Mouse (Mus musculus) v-Abl transformed pro-B cells (cell line): Measurements from ENCODE around the gene Otogl.

Source experiments
- in situ Hi-C, 2 experiments: fragments of 400-800 bp; cut with MboI; formaldehyde crosslinking; loops; one replicate each; pipeline ENCODE4 v1.15.1; 2025; ENCODE audit not compliant: unreplicated experiment in 2 of 2

Gene Otogl

DNA sequence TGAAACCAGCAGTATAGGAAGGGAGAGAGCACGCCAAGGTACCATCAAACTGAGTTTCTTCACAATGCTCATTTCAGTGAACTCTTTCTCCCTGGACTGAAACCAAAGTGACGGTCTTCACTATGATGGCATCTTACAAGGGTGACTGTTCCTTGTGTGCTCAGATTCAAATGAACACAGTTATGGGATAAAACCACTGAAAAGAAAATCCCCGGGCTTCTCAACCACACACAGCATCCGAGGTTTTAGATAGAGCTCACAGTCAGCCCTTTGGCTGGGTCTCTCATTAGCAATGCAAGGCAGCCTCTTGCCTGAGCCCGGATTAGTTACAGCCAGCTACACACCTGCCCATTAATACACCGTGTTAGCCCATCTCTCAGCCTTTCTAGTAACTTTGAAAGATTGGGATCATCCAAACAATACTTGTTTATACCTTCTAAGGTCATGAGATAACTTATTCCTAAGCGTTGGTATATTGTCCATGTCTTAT, at the start of gene Otogl:
Otogl (minus strand) TSS at position 51 of the 490 bp plus-strand sequence.
- in situ Hi-C loops: no loop called here

- in situ Hi-C loops: no loop called here
Observed at GRCm38 (mm10) chr10:107956588-107956987, 44.7 kb upstream of the Otogl start.

GRCm38 (mm10) chr10:107954444-107954843, 42.5 kb upstream of the Otogl start:
- in situ Hi-C loops: no loop called here

DNA sequence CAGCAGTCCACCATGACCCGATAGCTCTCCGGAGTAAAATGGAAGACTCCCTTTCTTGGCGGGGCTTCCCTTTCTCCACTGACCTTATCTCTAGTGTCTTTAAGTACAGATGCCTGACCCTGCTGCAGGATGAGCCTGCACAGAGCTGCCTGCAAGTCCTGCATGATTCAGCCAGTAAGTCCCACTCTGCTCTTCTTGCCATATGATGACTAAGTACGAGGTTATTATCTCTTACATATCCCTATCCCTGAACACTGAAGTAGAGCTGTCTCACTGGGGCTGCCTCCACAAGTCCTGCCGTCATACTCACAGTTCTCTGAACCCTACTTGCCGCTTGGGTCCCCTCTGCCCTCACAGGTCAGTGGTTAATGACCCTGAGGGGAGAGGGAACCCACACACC, 39.7 kb upstream of the Otogl start:
- in situ Hi-C loops: no loop called here

DNA sequence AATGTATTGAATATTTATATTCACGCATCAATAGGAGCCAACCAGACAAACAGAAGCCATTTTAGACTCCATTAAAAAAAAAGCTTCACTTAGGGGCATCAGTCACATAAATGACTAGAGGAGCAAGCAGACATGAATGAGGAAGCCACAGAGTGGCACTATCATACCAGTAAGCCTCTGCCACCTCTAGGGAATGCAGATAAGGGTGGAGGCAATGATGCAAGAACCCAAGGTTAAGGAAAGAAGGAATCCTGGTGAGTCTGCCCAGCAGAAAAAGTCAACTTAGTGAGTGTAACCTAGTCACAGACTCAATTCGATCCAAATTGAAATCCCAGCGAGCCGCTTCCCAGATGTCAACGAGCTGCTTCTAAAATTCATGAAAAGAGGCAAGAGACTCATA, 38.0 kb upstream of the Otogl start:
- in situ Hi-C loops: loop anchor here (25.0 kb wide), 2 partner anchors 212 to 287 kb away; partner anchors contain the start of gene Ppp1r12a (in 1 of the 2)

DNA sequence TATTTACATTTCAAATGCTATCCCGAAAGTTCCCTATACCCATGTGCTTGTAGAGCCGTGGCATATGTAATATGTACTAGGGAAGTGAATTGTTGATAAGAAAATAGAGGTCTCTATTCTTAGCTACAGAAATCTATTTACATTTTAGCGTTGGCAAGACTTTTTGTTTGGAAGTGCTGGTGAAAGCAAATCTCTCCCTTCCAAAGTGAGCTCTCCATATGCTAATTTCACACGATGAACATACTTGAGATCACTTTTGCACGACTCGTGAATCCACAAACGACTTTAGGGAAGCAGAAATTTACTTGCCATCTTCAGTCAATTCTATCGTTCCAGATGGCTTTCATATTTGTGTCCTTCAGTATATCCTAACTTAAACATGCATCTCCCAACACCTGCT, 36.7 kb upstream of the Otogl start:
- in situ Hi-C loops: loop anchor here (25.0 kb wide), 2 partner anchors 214 to 289 kb away; partner anchors contain the start of gene Ppp1r12a (in 1 of the 2)

DNA sequence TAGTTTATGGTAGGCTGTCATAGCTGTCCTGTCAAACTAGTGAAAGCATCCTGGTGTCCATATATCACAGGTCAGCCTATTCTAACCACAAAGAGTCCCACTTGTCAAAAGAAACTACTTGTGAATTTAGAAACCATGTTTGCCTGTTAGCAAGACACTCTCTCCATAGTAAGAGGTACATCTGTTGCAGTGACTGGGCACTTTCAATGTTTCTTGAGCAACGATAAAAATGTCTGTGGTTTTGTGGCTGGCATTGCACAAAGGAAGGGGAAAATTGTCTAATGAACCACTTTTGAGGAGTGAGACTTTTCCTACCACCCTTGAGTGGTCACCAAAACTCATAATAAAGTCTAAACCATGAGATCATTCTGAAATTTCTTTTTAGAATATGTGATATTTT, 36.1 kb upstream of the Otogl start:
- in situ Hi-C loops: loop anchor here (25.0 kb wide), 2 partner anchors 214 to 289 kb away; partner anchors contain the start of gene Ppp1r12a (in 1 of the 2)

GRCm38 (mm10) chr10:107946348-107946747, 34.4 kb upstream of the Otogl start:
- in situ Hi-C loops: loop anchor here (25.0 kb wide), 2 partner anchors 216 to 291 kb away; partner anchors contain the start of gene Ppp1r12a (in 1 of the 2)

- in situ Hi-C loops: loop anchor here (25.0 kb wide), 2 partner anchors 218 to 293 kb away; partner anchors contain the start of gene Ppp1r12a (in 1 of the 2)
Observed at GRCm38 (mm10) chr10:107943859-107944258, 31.9 kb upstream of the Otogl start.

DNA sequence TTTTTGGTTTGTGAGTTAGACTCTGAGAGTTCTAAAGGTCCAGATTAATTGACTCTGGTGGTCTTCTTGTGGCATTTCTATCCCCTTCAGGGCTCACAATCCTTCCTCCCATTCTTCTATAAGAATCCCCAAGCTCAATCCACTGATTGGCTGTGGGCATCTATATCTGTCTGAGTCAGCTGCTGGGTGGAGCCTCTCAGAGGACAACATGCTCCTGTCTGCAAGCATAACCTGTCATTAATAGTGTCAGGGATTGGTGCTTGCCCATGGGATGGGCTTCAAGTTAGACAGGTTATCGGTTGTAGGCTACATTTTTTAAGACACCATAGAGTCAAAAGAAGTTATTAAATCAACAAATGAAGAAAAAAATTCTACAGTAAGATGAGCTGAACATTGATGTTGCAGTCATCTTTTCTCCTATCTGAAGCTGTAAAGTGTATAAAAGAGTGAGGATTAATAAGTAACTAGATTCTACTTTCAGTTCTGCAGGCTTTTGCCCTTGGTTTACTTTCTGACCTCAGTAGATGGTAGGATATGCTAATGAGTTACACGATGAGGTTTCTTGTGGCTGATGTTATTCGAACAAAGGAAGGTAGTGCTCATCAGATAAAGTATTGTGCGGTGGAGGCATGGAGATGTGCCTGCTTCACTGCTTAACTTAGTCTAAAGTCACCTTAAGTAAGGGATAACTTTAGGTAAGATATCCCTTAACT, 29.4 kb upstream of the Otogl start:
- in situ Hi-C loops: loop anchor here (25.0 kb wide), 2 partner anchors 221 to 296 kb away; partner anchors contain the start of gene Ppp1r12a (in 1 of the 2)

- in situ Hi-C loops: loop anchor here (25.0 kb wide), 2 partner anchors 222 to 297 kb away; partner anchors contain the start of gene Ppp1r12a (in 1 of the 2)
Observed at GRCm38 (mm10) chr10:107940302-107940701, 28.4 kb upstream of the Otogl start.

GRCm38 (mm10) chr10:107939821-107940220, 27.9 kb upstream of the Otogl start:
- in situ Hi-C loops: loop anchor here (10.0 to 25.0 kb wide), 3 partner anchors 222 to 345 kb away; partner anchors contain the start of gene Ppp1r12a (in 1 of the 2)

GRCm38 (mm10) chr10:107934055-107934454, 22.1 kb upstream of the Otogl start:
- in situ Hi-C loops: loop anchor here (10.0 to 25.0 kb wide), 3 partner anchors 228 to 351 kb away; partner anchors contain the start of gene Ppp1r12a (in 1 of the 2)

DNA sequence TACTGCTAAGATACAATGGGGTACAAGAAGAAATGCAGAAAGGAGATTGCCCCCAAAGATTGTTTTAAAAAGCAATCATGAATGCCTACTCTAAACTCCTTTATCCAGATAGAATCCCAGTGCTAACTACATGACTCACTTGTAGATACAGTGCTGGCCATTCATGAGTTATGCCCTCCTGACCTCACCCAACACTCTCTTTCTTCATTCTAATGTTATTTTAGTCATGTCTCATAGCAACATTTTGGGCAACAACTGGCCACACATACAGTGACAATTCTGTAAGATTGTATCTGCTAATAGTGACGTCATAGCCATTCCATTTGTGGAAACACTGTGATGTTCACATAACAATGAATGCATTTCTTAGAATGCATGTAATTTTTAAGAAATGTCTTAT, 21.6 kb upstream of the Otogl start:
- in situ Hi-C loops: loop anchor here (10.0 to 25.0 kb wide), 3 partner anchors 229 to 351 kb away; partner anchors contain the start of gene Ppp1r12a (in 1 of the 2)

DNA sequence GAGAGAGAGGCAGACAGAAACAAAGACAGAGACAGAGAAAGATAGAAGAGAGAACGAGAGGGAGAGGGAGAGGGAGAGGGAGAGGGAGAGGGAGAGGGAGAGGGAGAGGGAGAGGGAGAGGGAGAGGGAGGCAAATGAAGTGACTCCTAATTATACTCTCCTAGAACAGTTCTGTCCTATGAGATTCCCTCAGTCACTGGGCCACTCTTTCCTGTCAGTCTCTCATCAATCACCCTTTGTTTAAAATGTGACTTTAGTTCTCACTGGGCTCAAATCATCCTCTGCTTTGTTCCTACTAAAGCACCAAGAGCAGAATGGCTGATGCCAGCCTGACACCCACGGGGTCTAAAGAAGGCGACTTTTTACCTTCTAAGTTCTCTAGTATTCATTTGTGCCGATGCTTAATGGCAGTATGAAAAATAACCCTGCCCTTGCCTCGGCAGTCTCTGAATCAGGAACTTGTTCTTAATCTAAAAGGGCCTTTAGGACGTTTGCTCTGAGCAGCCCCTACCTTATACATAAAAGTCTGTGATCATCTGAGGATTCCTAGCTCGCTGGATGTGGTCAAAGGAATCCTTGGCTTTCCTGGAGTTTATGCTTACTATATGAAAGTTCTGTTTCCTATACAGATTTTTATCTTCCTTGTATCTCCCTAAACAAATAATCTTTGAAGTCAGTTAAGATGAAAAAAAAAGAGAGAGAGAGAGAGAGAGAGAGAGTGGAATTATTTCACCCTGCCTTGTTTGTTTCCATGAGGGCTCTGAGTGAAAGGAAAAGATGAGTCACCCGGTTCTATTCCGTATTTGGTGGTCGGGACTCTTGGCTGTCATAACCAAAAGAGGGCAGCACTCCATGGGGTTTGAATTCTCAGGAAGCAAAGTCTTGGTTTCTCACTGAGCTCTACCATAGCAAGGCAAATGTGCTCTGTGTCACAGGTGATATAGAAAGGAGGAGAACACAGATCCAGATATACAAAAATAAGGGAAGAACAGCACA, 20.2 kb upstream of the Otogl start:
- in situ Hi-C loops: loop anchor here (10.0 to 25.0 kb wide), 3 partner anchors 230 to 353 kb away; partner anchors contain the start of gene Ppp1r12a (in 1 of the 2)

DNA sequence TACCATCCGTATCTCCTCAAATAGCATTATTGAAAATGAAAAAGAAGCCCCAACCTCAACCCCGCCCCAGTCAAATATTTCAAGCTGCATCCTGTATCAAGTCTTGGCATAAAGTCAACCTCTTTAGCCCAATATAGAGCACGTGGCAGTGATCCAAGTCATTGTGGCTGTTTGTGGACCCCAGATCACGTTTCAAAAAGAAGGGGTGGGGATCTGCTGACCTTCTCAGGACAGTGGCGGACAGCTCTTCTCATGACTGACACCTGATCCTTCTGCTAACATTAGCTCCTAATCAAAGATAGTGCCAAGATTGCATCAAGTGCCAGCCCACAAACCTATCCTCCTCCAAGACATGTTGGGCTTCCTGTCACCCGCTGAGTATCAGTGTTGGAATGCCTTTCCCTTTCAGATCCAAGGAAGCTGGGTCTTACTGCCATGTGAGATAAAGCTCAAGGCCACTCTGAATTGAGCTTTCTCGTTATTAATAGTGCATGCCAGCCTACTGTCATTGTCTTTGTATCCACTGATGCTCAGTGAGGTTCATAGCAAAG, 18.6 kb upstream of the Otogl start:
- in situ Hi-C loops: loop anchor here (10.0 to 25.0 kb wide), 3 partner anchors 232 to 354 kb away; partner anchors contain the start of gene Ppp1r12a (in 1 of the 2)

GRCm38 (mm10) chr10:107925306-107925705, 13.4 kb upstream of the Otogl start:
- in situ Hi-C loops: loop anchor here (25.0 kb wide), 2 partner anchors 237 to 312 kb away; partner anchors contain the start of gene Ppp1r12a (in 1 of the 2)

GRCm38 (mm10) chr10:107923860-107924259, 11.9 kb upstream of the Otogl start:
- in situ Hi-C loops: no loop called here

GRCm38 (mm10) chr10:107922750-107923149, 10.8 kb upstream of the Otogl start:
- in situ Hi-C loops: no loop called here

- in situ Hi-C loops: no loop called here
Observed at GRCm38 (mm10) chr10:107921549-107921948, 9.6 kb upstream of the Otogl start.
